Mouse (Mus musculus) kidney, postnatal 25 days (tissue): ENCODE results near the gene Bicral.
"Not testable (repeated sequence)": the region's sequence is repeated elsewhere in the genome, so short reads cannot be mapped to it uniquely, and the experiment has no call there.

ENCODE experiments used
- DNase-seq, 2 experiments: peaks; one replicate each; pipeline ENCODE4 v3.0.0; 2021; ENCODE audit warnings: mixed read lengths in 2 of 2

The Bicral gene

GRCm38 (mm10) chr17:46792963-46793362 lies 65.3 kb downstream of the Bicral start:
- DNase-seq, result no peak

GRCm38 (mm10) chr17:46787974-46788373 lies 70.3 kb downstream of the Bicral start:
- not testable (repeated sequence) for DNase-seq

- no peak for DNase-seq
Measured at GRCm38 (mm10) chr17:46786952-46787351, 71.3 kb downstream of the Bicral start.

- DNase-seq, result no peak
Measured at GRCm38 (mm10) chr17:46783222-46783565, 75.1 kb downstream of the Bicral start.

GRCm38 (mm10) chr17:46782341-46783221 lies 75.7 kb downstream of the Bicral start, which contains the start of gene Rpl7l1:
TSS of gene Rpl7l1 (minus strand) at chr17:46782672.
- DNase-seq, result peak; percentile 95 to 97

GRCm38 (mm10) chr17:46781876-46782275 lies 76.4 kb downstream of the Bicral start:
- DNase-seq, result no peak

- DNase-seq, result no peak
Measured at GRCm38 (mm10) chr17:46776087-46776486, 82.2 kb downstream of the Bicral start.

- DNase-seq, result no peak
Measured at GRCm38 (mm10) chr17:46775070-46775469, 83.2 kb downstream of the Bicral start.

GRCm38 (mm10) chr17:46774131-46774472 lies 84.2 kb downstream of the Bicral start:
- DNase-seq, result no peak

- DNase-seq, result no peak
Measured at GRCm38 (mm10) chr17:46773278-46774130, 84.8 kb downstream of the Bicral start.

- peak; percentile 84 to 92 for DNase-seq
Measured at GRCm38 (mm10) chr17:46772404-46773277, 85.6 kb downstream of the Bicral start, which contains the start of gene 2310039H08Rik. TSS of gene 2310039H08Rik (plus strand) at chr17:46772635.

GRCm38 (mm10) chr17:46772038-46772403 lies 86.3 kb downstream of the Bicral start:
- no peak for DNase-seq

GRCm38 (mm10) chr17:46771616-46772015 lies 86.7 kb downstream of the Bicral start:
- no peak for DNase-seq

- no peak for DNase-seq
Measured at GRCm38 (mm10) chr17:46771025-46771424, 87.3 kb downstream of the Bicral start.

GRCm38 (mm10) chr17:46770546-46770945 lies 87.7 kb downstream of the Bicral start:
- DNase-seq, result no peak

GRCm38 (mm10) chr17:46767868-46768267 lies 90.4 kb downstream of the Bicral start:
- peak; percentile 41 to 78 for DNase-seq

- not testable (repeated sequence) for DNase-seq
Measured at GRCm38 (mm10) chr17:46764916-46765315, 93.4 kb downstream of the Bicral start.

GRCm38 (mm10) chr17:46763544-46763943 lies 94.7 kb downstream of the Bicral start, which contains the start of gene Ptcra:
TSS of gene Ptcra (minus strand) at chr17:46763712.
- DNase-seq, result no peak

- no peak for DNase-seq
Measured at GRCm38 (mm10) chr17:46758753-46759152, 99.5 kb downstream of the Bicral start.

GRCm38 (mm10) chr17:46751794-46752556 lies 106.3 kb downstream of the Bicral start, which contains the start of gene Cnpy3:
TSS of gene Cnpy3 (minus strand) at chr17:46752214.
- peak; percentile 98 to 100 for DNase-seq

- DNase-seq, result peak in 1 of 2 experiments; percentile 28
Measured at GRCm38 (mm10) chr17:46751056-46751793, 107.1 kb downstream of the Bicral start.
